Mouse (Mus musculus): ENCODE results near the gene Tdrd7.

DNA sequence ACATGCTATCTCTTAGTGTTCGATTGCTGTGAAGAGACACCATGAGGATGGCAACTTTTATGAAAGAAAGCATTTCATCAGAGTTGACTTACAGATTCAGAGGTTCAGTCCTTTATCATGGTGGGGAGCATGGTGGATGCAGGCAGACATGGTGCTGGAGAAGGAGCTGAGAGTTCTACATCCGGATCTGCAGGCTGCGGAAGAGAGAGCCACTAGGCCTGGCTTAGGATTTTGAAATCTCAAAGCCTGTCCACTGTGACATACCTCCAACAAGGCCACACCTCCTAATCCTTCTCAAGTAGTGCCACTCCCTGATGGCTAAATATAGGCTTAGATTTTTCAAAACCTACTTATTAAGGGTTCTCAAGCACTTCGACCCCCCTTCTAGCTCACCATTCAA, 8.4 kb upstream of the Tdrd7 start:
- TF ChIP-seq CTCF (IDR thresholded peaks at IDR 0.05; ENCODE audit: low read depth), result no peak
- no peak for TF ChIP-seq EP300 (IDR thresholded peaks at IDR 0.05; ENCODE audit: low read depth)
